Mouse (Mus musculus): ENCODE results near the gene Ranbp2.
A peak's percentile ranks its signal among the peaks of the same experiment; 100 is the strongest.

Gene Ranbp2

GRCm38 (mm10) chr10:58446384-58447279 lies at the start of gene Ranbp2:
Gene Ranbp2, plus strand, starts transcription at chr10:58446920.
- peak; percentile 100 for DNase-seq (ENCODE audit: low read depth, low spot score)

DNA sequence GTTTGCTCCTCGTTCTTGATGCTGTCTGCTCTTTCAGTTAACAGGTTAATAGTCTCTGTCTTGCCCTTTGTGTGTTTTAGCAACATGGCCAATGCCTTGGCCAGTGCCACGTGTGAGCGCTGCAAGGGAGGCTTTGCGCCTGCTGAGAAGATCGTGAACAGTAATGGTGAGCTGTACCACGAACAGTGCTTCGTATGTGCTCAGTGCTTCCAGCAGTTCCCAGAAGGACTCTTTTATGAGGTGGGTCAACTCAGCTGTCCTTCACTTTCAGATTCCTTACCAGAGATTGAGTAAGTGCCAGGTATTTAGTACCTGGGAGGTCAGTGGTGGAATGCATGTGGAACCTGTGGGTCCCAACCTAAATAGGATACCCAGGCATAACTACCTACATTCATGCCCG lies 47.8 kb upstream of the Ranbp2 start:
- no peak for DNase-seq (ENCODE audit: low read depth, low spot score)

GRCm38 (mm10) chr10:58401838-58402237 lies 44.9 kb upstream of the Ranbp2 start:
- DNase-seq (ENCODE audit: low read depth, low spot score) = no peak

- no peak for DNase-seq (ENCODE audit: low read depth, low spot score)
These were observed 42.1 kb upstream of the Ranbp2 start for GRCm38 (mm10) chr10:58404639-58405038.

GRCm38 (mm10) chr10:58405285-58405948 lies 41.3 kb upstream of the Ranbp2 start:
- DNase-seq (ENCODE audit: low read depth, low spot score) = no peak

DNA sequence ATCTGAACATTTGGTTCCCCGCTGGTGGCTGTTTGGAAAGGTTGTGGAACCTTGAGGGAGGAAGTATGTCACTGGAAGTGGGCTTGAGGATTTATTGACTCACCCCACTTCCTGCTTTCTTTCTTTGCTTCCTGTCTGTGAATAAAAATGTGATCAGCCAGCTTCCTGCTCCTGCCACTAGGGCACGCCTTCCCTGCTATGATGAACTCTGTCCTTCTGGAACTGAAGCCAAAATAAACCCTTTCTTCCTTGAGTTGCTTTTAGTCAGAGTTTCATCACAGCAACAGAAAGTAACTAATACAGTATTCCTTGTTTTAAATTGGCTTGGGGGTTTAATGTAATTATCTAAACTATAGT lies 40.8 kb upstream of the Ranbp2 start:
- peak; percentile 37 for DNase-seq (ENCODE audit: low read depth, low spot score)

- no peak for DNase-seq (ENCODE audit: low read depth, low spot score)
These were observed 34.4 kb upstream of the Ranbp2 start for GRCm38 (mm10) chr10:58412331-58412730.

- no peak for DNase-seq (ENCODE audit: low read depth, low spot score)
These were observed 33.9 kb upstream of the Ranbp2 start for GRCm38 (mm10) chr10:58412852-58413251.

DNA sequence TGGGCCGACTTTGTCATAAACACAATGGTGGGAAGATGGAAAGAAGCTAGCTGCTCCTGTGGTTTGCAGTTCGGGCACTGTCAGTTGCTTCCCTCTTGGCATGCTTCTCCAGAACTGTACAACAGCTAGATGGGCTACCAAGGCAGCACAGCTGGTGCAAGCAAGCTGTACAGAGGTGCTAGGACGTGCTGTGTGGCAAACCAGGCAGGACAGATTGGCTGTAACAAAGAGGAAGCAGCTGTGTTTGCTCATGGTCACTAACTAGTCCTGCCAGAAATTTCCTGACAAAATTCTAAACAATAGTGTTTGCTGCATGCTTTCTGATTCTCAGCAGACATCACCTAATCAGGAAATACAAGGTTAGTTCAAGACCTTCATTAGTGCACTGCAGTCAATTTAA lies 30.0 kb upstream of the Ranbp2 start:
- no peak for DNase-seq (ENCODE audit: low read depth, low spot score)

DNA sequence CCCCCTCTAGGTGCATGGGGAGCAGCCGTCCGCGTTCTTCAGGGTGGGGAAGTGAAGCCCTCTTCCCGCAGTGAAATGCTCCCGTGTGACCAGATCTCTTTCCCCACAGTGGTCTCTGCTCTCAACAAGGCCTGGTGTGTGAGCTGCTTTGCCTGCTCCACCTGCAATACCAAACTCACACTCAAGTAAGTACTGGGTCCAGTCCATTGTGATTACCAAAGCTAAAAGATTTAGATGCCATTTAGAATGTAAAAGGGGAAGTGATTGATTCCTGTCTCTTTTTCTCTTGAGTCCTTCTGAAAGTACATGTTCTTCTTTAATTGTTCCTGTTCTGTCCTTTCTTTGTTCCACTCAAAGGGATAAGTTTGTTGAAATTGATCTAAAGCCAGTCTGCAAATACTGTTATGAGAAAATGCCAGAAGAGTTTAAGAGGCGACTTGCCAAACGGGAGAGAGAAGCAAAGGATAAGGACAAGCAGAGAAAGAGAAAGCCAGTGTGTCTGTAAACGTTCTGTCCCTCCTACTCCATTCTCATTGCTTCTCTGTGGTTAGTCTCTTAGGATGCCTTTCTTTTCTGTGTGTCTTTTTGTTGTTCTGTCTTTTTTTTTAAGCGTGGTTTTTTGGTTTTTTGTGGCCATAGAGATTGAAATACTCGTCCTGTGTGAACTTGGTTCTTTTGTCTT lies 28.3 kb upstream of the Ranbp2 start:
- no peak for DNase-seq (ENCODE audit: low read depth, low spot score)

- no peak for DNase-seq (ENCODE audit: low read depth, low spot score)
These were observed 18.8 kb upstream of the Ranbp2 start for GRCm38 (mm10) chr10:58427930-58428329.

DNA sequence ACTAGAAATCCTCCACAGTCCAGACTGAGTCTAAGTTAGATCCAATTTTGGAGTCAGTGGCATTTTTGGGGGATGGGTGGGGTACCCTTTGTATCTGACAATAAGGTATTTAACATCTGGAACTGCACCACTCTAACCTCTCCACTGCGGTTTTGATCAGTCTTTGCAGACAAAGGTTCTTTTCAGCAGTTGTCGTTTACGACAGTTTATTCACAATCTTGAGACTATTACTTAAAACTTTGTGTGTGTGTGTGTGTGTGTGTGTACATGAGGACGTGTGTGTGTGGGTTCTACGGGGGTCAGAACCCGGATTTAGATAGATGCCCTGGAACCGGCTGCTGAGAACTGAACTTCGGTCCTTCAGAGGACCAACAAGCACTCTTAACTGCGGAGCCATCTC lies 870 bp upstream of the Ranbp2 start:
- peak; percentile 62 for DNase-seq (ENCODE audit: low read depth, low spot score)

DNA sequence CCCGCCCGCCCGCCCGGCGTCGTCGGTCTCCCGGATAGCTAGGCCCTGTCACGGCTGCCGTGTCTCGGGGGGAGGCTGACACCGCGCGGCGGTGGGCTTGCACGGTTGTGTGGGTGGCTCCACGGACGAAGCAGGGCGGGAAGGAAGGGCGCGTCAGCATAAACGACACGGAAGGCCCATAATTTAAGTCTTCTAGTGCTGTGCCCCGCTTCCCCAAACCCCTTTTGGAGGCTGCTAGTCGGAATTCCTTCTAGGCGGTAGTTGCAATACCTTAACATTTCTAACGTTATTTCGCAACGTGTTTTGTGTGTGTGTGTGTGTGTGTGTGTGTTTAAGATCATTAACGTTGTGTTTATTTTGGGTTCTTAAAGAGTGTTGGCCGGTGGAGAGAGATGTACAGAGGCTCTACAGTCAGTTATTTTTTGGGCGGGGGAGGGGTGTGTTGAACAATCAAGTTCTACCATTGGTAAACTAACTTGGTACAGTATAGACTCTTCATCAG lies 611 bp downstream of the Ranbp2 start:
- no peak for DNase-seq (ENCODE audit: low read depth, low spot score)

DNA sequence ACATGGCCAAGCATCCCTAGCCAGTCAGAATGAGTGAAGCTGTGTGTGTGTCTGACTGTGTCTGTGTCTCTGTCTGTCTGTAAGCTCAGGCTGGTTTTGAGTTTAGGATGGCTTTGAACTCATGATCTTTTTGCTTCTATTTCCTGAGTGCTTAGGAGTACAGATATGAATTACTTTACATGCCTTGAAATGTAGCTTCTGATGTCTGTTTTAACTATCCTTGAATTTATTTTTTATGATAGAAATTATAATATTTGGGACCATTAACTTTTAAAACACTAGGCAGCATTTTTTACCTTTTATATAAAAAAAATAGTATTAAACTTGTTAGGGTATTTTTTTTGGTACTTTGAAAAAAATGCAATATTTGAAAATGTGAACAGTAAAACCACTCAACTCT lies 4.9 kb downstream of the Ranbp2 start:
- no peak for DNase-seq (ENCODE audit: low read depth, low spot score)

DNA sequence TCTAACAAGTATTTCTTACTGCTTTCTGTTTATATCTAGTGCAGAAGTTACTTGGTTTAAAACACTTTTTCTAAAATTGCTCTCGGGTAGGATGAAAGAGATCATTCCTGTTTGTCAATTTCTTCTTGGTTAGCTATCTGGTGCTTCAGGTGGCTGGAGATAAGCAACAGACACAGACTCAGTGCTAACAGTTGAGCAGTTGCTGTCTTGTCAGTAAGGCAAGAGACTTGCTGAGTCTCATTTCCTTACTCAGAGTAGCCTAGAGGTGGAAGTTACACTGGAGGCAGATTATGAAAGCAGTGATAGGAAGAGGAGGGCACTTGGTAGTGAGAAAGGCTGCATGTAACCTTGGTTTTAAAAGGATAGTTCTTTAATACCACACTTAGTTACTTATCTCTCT lies 5.5 kb downstream of the Ranbp2 start:
- DNase-seq (ENCODE audit: low read depth, low spot score) = no peak

DNA sequence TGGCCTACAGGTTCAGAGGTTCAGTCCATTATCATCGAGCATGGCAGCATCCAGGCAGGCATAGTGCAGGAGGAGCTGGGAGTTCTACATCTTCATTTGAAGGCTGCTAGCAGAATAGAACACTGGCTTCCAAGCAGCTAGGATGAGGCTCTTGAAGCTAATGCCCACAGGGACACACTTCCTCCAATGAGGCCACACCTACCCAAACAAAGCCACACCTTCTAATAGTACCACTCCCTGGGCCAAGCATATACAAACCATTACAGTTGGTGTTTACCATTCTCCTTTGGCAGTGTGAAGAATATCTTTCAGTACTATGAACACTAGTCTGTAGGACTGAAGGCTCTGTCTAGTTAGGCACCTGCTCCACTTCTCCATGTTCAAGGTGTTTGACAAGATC lies 13.2 kb downstream of the Ranbp2 start:
- DNase-seq (ENCODE audit: low read depth, low spot score) = no peak

DNA sequence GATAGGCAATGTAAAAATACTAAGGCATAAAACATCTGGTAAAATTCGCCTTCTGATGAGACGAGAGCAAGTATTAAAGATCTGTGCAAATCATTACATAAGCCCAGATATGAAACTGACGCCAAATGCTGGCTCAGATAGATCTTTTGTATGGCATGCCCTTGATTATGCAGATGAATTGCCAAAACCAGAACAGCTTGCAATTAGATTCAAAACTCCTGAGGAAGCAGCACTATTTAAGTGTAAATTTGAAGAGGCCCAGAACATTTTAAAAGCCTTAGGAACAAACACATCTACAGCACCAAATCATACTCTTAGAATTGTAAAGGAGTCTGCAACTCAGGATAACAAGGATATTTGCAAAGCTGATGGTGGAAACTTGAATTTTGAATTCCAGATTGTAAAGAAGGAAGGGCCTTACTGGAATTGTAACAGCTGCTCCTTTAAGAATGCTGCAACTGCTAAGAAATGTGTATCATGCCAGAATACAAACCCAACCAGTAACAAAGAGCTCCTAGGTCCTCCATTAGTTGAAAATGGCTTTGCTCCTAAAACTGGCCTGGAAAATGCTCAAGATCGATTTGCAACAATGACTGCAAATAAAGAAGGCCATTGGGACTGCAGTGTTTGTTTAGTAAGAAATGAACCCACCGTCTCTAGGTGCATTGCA lies 30.5 kb downstream of the Ranbp2 start:
- DNase-seq (ENCODE audit: low read depth, low spot score) = no peak

DNA sequence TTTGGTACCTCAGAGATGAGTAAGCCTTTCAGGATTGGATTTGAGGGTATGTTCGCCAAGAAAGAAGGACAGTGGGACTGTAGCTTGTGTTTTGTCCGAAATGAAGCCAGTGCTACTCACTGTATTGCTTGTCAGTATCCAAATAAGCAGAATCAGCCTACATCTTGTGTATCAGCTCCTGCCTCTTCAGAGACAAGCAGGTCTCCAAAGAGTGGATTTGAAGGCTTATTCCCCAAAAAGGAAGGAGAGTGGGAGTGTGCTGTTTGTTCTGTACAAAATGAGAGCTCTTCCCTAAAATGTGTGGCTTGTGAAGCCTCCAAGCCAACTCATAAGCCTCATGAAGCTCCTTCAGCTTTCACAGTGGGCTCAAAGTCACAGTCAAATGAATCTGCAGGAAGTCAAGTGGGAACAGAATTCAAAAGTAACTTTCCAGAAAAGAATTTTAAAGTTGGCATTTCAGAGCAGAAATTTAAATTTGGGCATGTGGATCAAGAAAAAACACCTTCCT lies 31.4 kb downstream of the Ranbp2 start:
- no peak for DNase-seq (ENCODE audit: low read depth, low spot score)

DNA sequence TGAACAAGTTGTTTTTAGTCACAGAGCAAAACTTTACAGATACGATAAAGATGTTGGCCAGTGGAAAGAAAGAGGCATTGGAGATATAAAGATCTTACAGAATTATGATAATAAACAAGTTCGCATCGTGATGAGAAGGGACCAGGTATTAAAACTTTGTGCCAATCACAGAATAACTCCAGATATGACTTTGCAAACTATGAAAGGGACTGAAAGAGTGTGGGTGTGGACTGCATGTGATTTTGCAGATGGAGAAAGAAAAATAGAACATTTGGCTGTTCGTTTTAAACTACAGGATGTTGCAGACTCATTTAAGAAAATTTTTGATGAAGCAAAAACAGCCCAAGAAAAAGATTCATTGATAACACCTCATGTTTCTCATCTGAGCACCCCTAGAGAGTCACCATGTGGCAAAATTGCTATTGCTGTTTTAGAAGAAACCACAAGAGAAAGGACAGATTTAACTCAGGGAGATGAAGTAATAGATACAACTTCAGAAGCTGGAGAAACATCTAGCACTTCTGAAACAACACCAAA lies 33.3 kb downstream of the Ranbp2 start:
- DNase-seq (ENCODE audit: low read depth, low spot score) = peak; percentile 57

- DNase-seq (ENCODE audit: low read depth, low spot score) = no peak
These were observed 44.3 kb downstream of the Ranbp2 start for GRCm38 (mm10) chr10:58491031-58491430.

DNA sequence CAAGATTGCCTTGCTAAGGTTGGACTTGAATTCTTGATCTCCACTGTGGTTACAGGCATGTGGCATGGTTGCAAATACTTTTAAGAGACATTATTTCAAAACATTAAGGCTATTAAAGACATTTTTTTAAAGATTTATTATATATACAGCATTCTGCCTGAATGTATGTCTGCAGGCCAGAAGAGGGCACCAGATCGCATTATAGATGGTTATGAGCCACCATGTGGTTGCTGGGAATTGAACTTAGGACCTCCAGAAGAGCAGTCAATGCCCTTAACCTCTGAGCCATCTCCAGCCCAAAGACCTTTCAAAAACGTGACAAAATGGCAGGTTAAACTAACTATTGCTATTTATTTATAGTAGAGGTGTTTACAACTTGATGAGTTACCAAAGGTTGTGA lies 48.9 kb downstream of the Ranbp2 start:
- DNase-seq (ENCODE audit: low read depth, low spot score) = no peak

Data from CD4-positive helper T cell, adult 2 months (primary cell).